Mouse (Mus musculus) heart, embryonic 13.5 days (tissue): ENCODE measurements around the gene A230050P20Rik. TPM values are rescaled to one million over a fixed set of nuclear protein-coding genes. Genes with fewer than 3 reads are reported as not detected.
A peak's percentile ranks its signal among the peaks of the same experiment; 100 is the strongest.

Experiments
- ATAC-seq: fragments of 200-750 bp; cut with Nextera tagmentation; 2 replicates; pipeline ENCODE4 v1.8.0; 2017; ENCODE audit warnings: moderate TSS enrichment; ENCODE audit not compliant: insufficient number of reproducible peaks, low FRiP score, low TSS enrichment; ENCODE audit errors: extremely low read depth
- H3K27ac ChIP-seq: fragments of 300-500 bp; sonication (generic); replicated peaks from 2 replicates; pipeline ENCODE4 v1.5.1; 2015; ENCODE audit warnings: moderate library complexity, mild to moderate bottlenecking, inconsistent platforms
- H3K27me3 ChIP-seq: fragments of 300-500 bp; sonication (generic); replicated peaks from 2 replicates; pipeline ENCODE4 v1.6.1; 2015; ENCODE audit warnings: mild to moderate bottlenecking, inconsistent platforms
- H3K36me3 ChIP-seq: fragments of 300-500 bp; sonication (generic); 2 replicates; pipeline ENCODE4 v1.6.1; 2015; ENCODE audit warnings: mild to moderate bottlenecking, inconsistent platforms
- H3K4me1 ChIP-seq: fragments of 300-500 bp; sonication (generic); 2 replicates; pipeline ENCODE4 v1.6.1; 2015; ENCODE audit warnings: inconsistent platforms
- H3K4me2 ChIP-seq: fragments of 300-500 bp; sonication (generic); 2 replicates; pipeline ENCODE4 v1.6.1; 2015; ENCODE audit warnings: inconsistent platforms, mild to moderate bottlenecking, moderate library complexity
- H3K4me3 ChIP-seq: fragments of 300-500 bp; sonication (generic); 2 replicates; pipeline ENCODE4 v1.5.1; 2015; ENCODE audit warnings: moderate library complexity, mild to moderate bottlenecking, inconsistent platforms
- H3K9ac ChIP-seq: fragments of 300-500 bp; sonication (generic); 2 replicates; pipeline ENCODE4 v1.6.1; 2015; ENCODE audit warnings: inconsistent platforms, mild to moderate bottlenecking, moderate library complexity
- H3K9me3 ChIP-seq: fragments of 300-500 bp; sonication (generic); 2 replicates; pipeline ENCODE4 v1.6.1; 2016; ENCODE audit warnings: inconsistent platforms
- WGBS: fragments of 180-500 bp; shearing (Covaris S2); methylation state at CpG from one replicate; pipeline ENCODE4 v1.1.7; 2015; ENCODE audit warnings: mixed read lengths; 5-methylcytosine and 5-hydroxymethylcytosine counted together
- polyA plus RNA-seq: library from polyadenylated mRNA; unstranded; fragments of >200 nt; fragmentation: Nextera tagmentation; extraction: Ambion mirVana; gene quantifications from 2 replicates; pipeline ENCODE4 v1.2.1, GENCODE M21; 2015

Gene A230050P20Rik
- polyA plus RNA-seq, 1 experiment from 2014 or later, result 6.5 TPM

- Histone ChIP-seq H3K36me3 (no peaks in the 10 kb centered on the region), H3K9me3 (no peaks in the 10 kb centered on the region), H3K9ac (no peak overlapping the region), H3K4me1 (peaks cover 10% of the 10 kb centered on the region), H3K4me3 (no peak overlapping the region), H3K27ac (no peak overlapping the region), H3K4me2 (no peak overlapping the region), H3K27me3 (peaks cover 15% of the 10 kb centered on the region)
- 61% methylated on average over 23 of the region's 23 CpGs for WGBS
- ATAC-seq, result no peak
Observed at GRCm38 (mm10) chr9:20875021-20875790, 6.8 kb downstream of the A230050P20Rik start.

GRCm38 (mm10) chr9:20876318-20877117, 8.1 kb downstream of the A230050P20Rik start:
- Histone ChIP-seq H3K27ac (no peak overlapping the region), H3K4me2 (no peak overlapping the region), H3K4me3 (no peak overlapping the region), H3K9ac (0 out of 2 replicates have a peak overlapping the region, but pooled peaks have one; percentile 28), H3K27me3 (0 out of 2 replicates have a peak, but pooled peaks cover 5% of the 10 kb centered on the region), H3K9me3 (no peaks in the 10 kb centered on the region), H3K4me1 (peaks cover 10% of the 10 kb centered on the region), H3K36me3 (no peaks in the 10 kb centered on the region)
- WGBS, result 60% methylated on average over 8 of the region's 9 CpGs
- ATAC-seq, result no peak

- 0 out of 2 replicates have a peak, but pooled peaks cover 5% of the 10 kb centered on the region for H3K27me3 ChIP-seq
- H3K4me1 ChIP-seq, result peaks cover 10% of the 10 kb centered on the region
- H3K9me3 ChIP-seq, result no peaks in the 10 kb centered on the region
- ATAC-seq, result no peak
- H3K27ac ChIP-seq, result peak overlapping the region; percentile 51
- 31% methylated on average over 14 of the region's 14 CpGs for WGBS
- peak overlapping the region; percentile 69 for H3K9ac ChIP-seq
- H3K36me3 ChIP-seq, result no peaks in the 10 kb centered on the region
- peak overlapping the region; percentile 78 for H3K4me2 ChIP-seq
- peak overlapping the region; percentile 55 for H3K4me3 ChIP-seq
Observed at GRCm38 (mm10) chr9:20877118-20878040, 8.9 kb downstream of the A230050P20Rik start.

GRCm38 (mm10) chr9:20878041-20878709, 9.7 kb downstream of the A230050P20Rik start:
- Histone ChIP-seq H3K36me3 (no peaks in the 10 kb centered on the region), H3K27ac (peak overlapping the region; percentile 94), H3K9ac (peak overlapping the region; percentile 88), H3K4me2 (peak overlapping the region; percentile 78), H3K27me3 (0 out of 2 replicates have a peak, but pooled peaks cover 5% of the 10 kb centered on the region), H3K4me3 (peak overlapping the region; percentile 55), H3K9me3 (no peaks in the 10 kb centered on the region), H3K4me1 (peaks cover 10% of the 10 kb centered on the region)
- under 1% methylated on average over 69 of the region's 69 CpGs for WGBS
- ATAC-seq, result peak; percentile 91

- Histone ChIP-seq H3K27me3 (0 out of 2 replicates have a peak, but pooled peaks cover 5% of the 10 kb centered on the region), H3K4me1 (peaks cover 10% of the 10 kb centered on the region), H3K27ac (peak overlapping the region; percentile 94), H3K9me3 (no peaks in the 10 kb centered on the region), H3K36me3 (no peaks in the 10 kb centered on the region), H3K4me2 (peak overlapping the region; percentile 78), H3K4me3 (peak overlapping the region; percentile 55), H3K9ac (peak overlapping the region; percentile 88)
- 16% methylated on average over 10 of the region's 10 CpGs for WGBS
- no peak for ATAC-seq
Observed at GRCm38 (mm10) chr9:20878710-20879065, 10.2 kb downstream of the A230050P20Rik start.

- H3K4me1 ChIP-seq, result peaks cover 10% of the 10 kb centered on the region
- peak within 1 kb of the TSS; percentile 55 for H3K4me3 ChIP-seq
- no peaks in the 10 kb centered on the region for H3K36me3 ChIP-seq
- H3K9ac ChIP-seq, result peak within 1 kb of the TSS; percentile 88
- 0 out of 2 replicates have a peak, but pooled peaks cover 5% of the 10 kb centered on the region for H3K27me3 ChIP-seq
- ATAC-seq, result no peak
- no peaks in the 10 kb centered on the region for H3K9me3 ChIP-seq
- H3K4me2 ChIP-seq, result peak within 1 kb of the TSS; percentile 78
- 85% methylated on average over 13 of the region's 13 CpGs for WGBS
- peak within 1 kb of the TSS; percentile 94 for H3K27ac ChIP-seq
Observed at GRCm38 (mm10) chr9:20879097-20879792, 10.8 kb downstream of the A230050P20Rik start, which contains the start of gene Angptl6. Gene Angptl6, minus strand, starts transcription at chr9:20879727.

GRCm38 (mm10) chr9:20886563-20886962, 18.1 kb downstream of the A230050P20Rik start:
- Histone ChIP-seq H3K27me3 (no peaks in the 10 kb centered on the region), H3K36me3 (peaks cover 24% of the 10 kb centered on the region), H3K9ac (no peak overlapping the region), H3K9me3 (0 out of 2 replicates have a peak, but pooled peaks cover 5% of the 10 kb centered on the region), H3K4me1 (peaks cover 11% of the 10 kb centered on the region), H3K27ac (no peak overlapping the region), H3K4me2 (no peak overlapping the region), H3K4me3 (no peak overlapping the region)
- ATAC-seq, result no peak
- WGBS, result 91% methylated on average over 2 of the region's 2 CpGs

- Histone ChIP-seq H3K27me3 (no peaks in the 10 kb centered on the region), H3K4me1 (peaks cover 11% of the 10 kb centered on the region), H3K36me3 (peaks cover 31% of the 10 kb centered on the region), H3K9ac (no peak overlapping the region), H3K4me3 (no peak overlapping the region), H3K27ac (peak overlapping the region; percentile 91; the same call in 1 of the 2 replicates), H3K4me2 (peak overlapping the region; percentile 86), H3K9me3 (0 out of 2 replicates have a peak, but pooled peaks cover 5% of the 10 kb centered on the region)
- ATAC-seq, result no peak
- WGBS, result 83% methylated on average over 6 of the region's 6 CpGs
Observed at GRCm38 (mm10) chr9:20887191-20887590, 18.7 kb downstream of the A230050P20Rik start.

- Histone ChIP-seq H3K36me3 (peaks cover 37% of the 10 kb centered on the region), H3K4me1 (peaks cover 11% of the 10 kb centered on the region), H3K27me3 (no peaks in the 10 kb centered on the region), H3K4me3 (peak within 1 kb of the TSS; percentile 86), H3K4me2 (peak within 1 kb of the TSS; percentile 86), H3K27ac (peak within 1 kb of the TSS; percentile 91), H3K9me3 (0 out of 2 replicates have a peak, but pooled peaks cover 5% of the 10 kb centered on the region), H3K9ac (peak within 1 kb of the TSS; percentile 91)
- WGBS, result under 1% methylated on average over 43 of the region's 43 CpGs
- ATAC-seq, result peak; percentile 94
Observed at GRCm38 (mm10) chr9:20887704-20888385, 19.4 kb downstream of the A230050P20Rik start, which contains the start of gene Ppan. Gene Ppan, plus strand, starts transcription at chr9:20888175.
